Mouse (Mus musculus) lung, embryonic 16.5 days (tissue): ENCODE data around the gene Fbh1. TPM values are rescaled to one million over a fixed set of nuclear protein-coding genes. Genes with fewer than 3 reads are reported as not detected.

ENCODE experiments used
- ATAC-seq: fragments of 200-750 bp; cut with Nextera tagmentation; 2 replicates; pipeline ENCODE4 v1.8.0; 2017; ENCODE audit warnings: low read depth, mild to moderate bottlenecking, moderate library complexity
- H3K27ac ChIP-seq: fragments of 300-500 bp; sonication (generic); 2 replicates; pipeline ENCODE4 v1.5.1; 2014; ENCODE audit warnings: mild to moderate bottlenecking, control low read depth, low read length
- H3K27me3 ChIP-seq: fragments of 300-500 bp; sonication (generic); 2 replicates; pipeline ENCODE4 v1.6.1; 2014; ENCODE audit warnings: low read depth, low read length, mixed read lengths; ENCODE audit not compliant: control insufficient read depth, insufficient read depth
- H3K36me3 ChIP-seq: fragments of 300-500 bp; sonication (generic); 2 replicates; pipeline ENCODE4 v1.6.1; 2014; ENCODE audit warnings: low read length; ENCODE audit not compliant: control insufficient read depth, insufficient read depth
- H3K4me1 ChIP-seq: fragments of 300-500 bp; sonication (generic); replicated peaks from 2 replicates; pipeline ENCODE4 v1.6.1; 2014; ENCODE audit warnings: low read length, mixed read lengths; ENCODE audit not compliant: control insufficient read depth, insufficient read depth
- H3K4me2 ChIP-seq: fragments of 300-500 bp; sonication (generic); 2 replicates; pipeline ENCODE4 v1.6.1; 2014; ENCODE audit warnings: low read depth, low read length, control low read depth
- H3K4me3 ChIP-seq: fragments of 300-500 bp; sonication (generic); 2 replicates; pipeline ENCODE4 v1.5.1; 2014; ENCODE audit warnings: mild to moderate bottlenecking, low read length, control low read depth
- H3K9ac ChIP-seq: fragments of 300-500 bp; sonication (generic); 2 replicates; pipeline ENCODE4 v1.6.1; 2014; ENCODE audit warnings: low read length, control low read depth
- H3K9me3 ChIP-seq: fragments of 300-500 bp; sonication (generic); 2 replicates; pipeline ENCODE4 v1.6.1; 2016; ENCODE audit warnings: low read length; ENCODE audit not compliant: control insufficient read depth
- WGBS: fragments of 180-500 bp; shearing (Covaris S2); extraction: QIAGEN DNeasy Blood & Tissue Kit; methylation state at CpG from one replicate; pipeline ENCODE4 v1.1.7; 2014; 5-methylcytosine and 5-hydroxymethylcytosine counted together
- polyA plus RNA-seq: library from polyadenylated mRNA; unstranded; fragments of >200 nt; fragmentation: Nextera tagmentation; extraction: Ambion mirVana; gene quantifications from 2 replicates; pipeline ENCODE4 v1.2.1, GENCODE M21; 2015

The Fbh1 gene
- polyA plus RNA-seq, 1 experiment from 2014 or later, result 119 TPM

DNA sequence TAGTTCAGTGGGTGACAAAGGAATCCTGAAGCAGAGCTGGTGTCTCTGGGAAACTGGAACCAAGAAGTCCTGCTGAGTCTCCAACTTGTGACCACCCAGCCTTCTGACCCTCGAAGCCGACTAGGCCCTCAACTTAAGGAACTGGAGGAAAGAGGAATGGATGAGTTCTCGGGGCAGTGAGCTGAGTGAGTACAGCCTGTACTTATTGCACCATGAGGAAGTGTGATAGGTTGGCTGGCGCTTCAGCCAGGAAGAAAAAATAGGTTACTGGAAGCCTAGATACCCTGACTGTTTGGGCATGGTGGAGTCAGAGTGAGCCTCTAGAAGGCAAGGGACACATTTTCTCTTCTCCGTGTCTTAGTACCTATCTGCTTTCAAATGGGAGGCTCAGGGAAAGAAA lies 68.8 kb downstream of the Fbh1 start:
- 79% methylated on average over 5 of the region's 5 CpGs for WGBS
- Histone ChIP-seq H3K4me3 (no peak overlapping the region), H3K9me3 (no peaks in the 10 kb centered on the region), H3K4me2 (no peak overlapping the region), H3K27me3 (no peaks in the 10 kb centered on the region), H3K27ac (no peak overlapping the region), H3K4me1 (peaks cover 7% of the 10 kb centered on the region; the same call in 1 of the 2 replicates), H3K9ac (no peak overlapping the region), H3K36me3 (no peaks in the 10 kb centered on the region)
- no peak for ATAC-seq

- Histone ChIP-seq H3K4me2 (peak overlapping the region; percentile 92; the same call in 1 of the 2 replicates), H3K9me3 (no peaks in the 10 kb centered on the region), H3K4me1 (peaks cover 7% of the 10 kb centered on the region; the same call in 1 of the 2 replicates), H3K27ac (no peak overlapping the region), H3K27me3 (no peaks in the 10 kb centered on the region), H3K4me3 (no peak overlapping the region; the same call in 1 of the 2 replicates), H3K36me3 (no peaks in the 10 kb centered on the region), H3K9ac (no peak overlapping the region)
- no peak for ATAC-seq
- WGBS, result 27% methylated on average over 6 of the region's 6 CpGs
Observed at GRCm38 (mm10) chr2:11706746-11707065, 70.7 kb downstream of the Fbh1 start.

DNA sequence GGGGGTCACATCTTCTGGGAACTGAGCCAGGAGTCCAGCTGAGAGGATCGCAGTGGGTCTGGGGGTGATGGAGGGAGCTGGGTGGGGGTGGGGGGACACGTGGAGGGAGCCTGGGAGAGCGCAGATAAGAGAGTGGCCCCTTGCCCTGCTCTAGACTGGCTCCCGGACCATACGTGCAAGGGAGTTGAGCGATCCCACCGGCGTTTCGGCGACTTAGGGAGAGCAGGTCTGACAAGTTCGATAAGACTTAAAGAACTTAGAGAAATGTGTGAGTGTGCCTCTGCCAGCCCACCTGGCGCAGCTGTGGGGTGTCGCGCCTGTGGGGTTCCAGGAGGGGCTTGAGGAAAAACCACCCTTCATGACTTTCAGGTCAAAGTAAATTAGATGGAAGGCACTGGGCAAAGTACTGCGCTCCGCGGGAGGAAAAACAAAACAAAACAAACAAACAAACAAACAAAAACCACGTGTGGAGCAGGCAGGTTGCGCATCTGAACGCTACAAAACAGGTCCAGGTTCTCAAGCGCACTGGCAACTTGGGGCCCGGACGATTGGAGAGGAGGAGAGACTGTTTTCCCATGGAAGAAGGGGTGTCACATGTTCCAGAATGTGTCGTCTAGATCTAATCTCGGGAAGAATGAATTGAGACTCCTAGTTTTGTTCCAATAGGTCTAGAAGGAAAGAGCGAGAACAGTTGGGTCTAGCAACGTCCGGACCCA lies 71.2 kb downstream of the Fbh1 start:
- 3% methylated on average over 28 of the region's 28 CpGs for WGBS
- Histone ChIP-seq H3K27ac (no peak overlapping the region), H3K4me2 (peak overlapping the region; percentile 92), H3K4me1 (peaks cover 7% of the 10 kb centered on the region; the same call in 1 of the 2 replicates), H3K36me3 (no peaks in the 10 kb centered on the region), H3K9ac (peak overlapping the region; percentile 69), H3K9me3 (no peaks in the 10 kb centered on the region), H3K27me3 (no peaks in the 10 kb centered on the region), H3K4me3 (peak overlapping the region; percentile 70)
- ATAC-seq, result peak; percentile 55

DNA sequence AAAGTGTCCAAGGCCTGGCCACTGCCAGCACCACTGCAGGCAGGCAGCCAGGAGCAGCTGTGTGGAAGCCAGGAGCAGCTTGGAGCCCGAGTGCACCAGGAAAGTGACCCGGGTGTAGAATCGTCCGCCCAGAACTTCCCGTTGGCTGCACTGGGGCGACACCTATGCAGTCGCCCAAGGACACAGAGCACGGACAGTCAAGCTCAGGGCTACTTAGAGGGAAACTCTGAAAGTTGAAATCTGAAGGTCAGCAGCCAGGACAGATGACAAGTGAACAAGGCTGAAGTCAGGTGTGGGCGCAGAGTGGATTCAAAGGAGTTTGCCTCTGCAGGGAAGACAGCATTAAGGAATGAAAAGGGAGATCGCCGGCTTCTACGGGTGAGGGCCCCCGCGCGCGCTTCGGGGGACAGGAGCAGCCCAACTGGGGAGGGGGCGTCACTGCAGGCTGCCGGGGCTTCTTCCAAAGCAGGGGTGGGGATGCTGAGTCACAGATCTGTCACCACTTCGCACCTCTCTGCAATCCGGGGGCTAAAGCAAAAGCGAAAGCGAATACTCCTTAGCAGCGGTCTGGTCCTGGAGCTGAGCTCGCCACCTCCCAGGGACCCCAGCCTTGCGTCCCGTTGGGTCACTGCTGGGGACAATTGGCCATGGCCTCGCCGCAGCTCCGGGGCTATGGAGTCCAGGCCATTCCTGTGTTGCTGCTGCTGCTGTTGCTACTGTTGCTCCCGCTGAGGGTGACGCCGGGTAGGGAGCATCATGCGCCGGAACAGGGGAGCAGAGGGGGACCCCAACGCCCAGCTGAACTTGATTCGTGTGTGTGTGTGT lies 72.0 kb downstream of the Fbh1 start, which contains the start of gene Il15ra:
TSS of gene Il15ra (plus strand) at position 90 of the 825 bp plus-strand sequence.
- ATAC-seq, result peak; percentile 82
- Histone ChIP-seq H3K4me1 (peaks cover 7% of the 10 kb centered on the region; the same call in 1 of the 2 replicates), H3K27ac (peak within 1 kb of the TSS; percentile 14; the same call in 1 of the 2 replicates), H3K9ac (peak within 1 kb of the TSS; percentile 69), H3K36me3 (no peaks in the 10 kb centered on the region), H3K4me3 (peak within 1 kb of the TSS; percentile 70), H3K4me2 (peak within 1 kb of the TSS; percentile 92), H3K27me3 (no peaks in the 10 kb centered on the region), H3K9me3 (no peaks in the 10 kb centered on the region)
- under 1% methylated on average over 37 of the region's 37 CpGs for WGBS

DNA sequence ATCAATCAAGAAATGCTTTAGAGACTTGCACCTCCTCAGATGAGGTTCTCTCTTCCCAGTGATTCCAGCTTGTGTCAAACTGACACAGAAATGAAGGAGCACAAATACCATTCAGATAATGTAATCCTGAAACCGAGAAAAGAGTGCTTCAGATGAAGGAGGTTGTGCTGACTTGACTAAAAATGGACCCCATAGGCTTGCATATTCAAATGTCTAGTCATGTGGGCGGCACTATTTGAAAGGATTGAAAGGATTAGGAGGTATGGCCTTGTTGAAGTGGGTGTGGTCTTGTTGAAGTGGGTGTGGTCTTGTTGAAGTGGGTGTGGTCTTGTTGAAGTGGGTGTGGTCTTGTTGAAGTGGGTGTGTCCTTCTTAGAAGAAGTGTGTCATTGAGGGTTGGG lies 77.5 kb downstream of the Fbh1 start:
- H3K27ac ChIP-seq, result no peak overlapping the region
- H3K4me1 ChIP-seq, result peaks cover under 1% of the 10 kb centered on the region; the same call in 1 of the 2 replicates
- no peak overlapping the region for H3K4me3 ChIP-seq
- WGBS, result 86% methylated on average over 2 of the region's 2 CpGs
- H3K9ac ChIP-seq, result no peak overlapping the region
- H3K27me3 ChIP-seq, result no peaks in the 10 kb centered on the region
- H3K4me2 ChIP-seq, result no peak overlapping the region
- ATAC-seq, result no peak
- no peaks in the 10 kb centered on the region for H3K9me3 ChIP-seq
- no peaks in the 10 kb centered on the region for H3K36me3 ChIP-seq

- H3K4me2 ChIP-seq, result no peak overlapping the region
- H3K27me3 ChIP-seq, result no peaks in the 10 kb centered on the region
- no peak for ATAC-seq
- H3K9me3 ChIP-seq, result no peaks in the 10 kb centered on the region
- no peaks in the 10 kb centered on the region for H3K36me3 ChIP-seq
- H3K4me3 ChIP-seq, result no peak overlapping the region
- WGBS, result 53% methylated on average over 5 of the region's 5 CpGs
- no peak overlapping the region for H3K9ac ChIP-seq
- no peak overlapping the region for H3K27ac ChIP-seq
- H3K4me1 ChIP-seq, result no peaks in the 10 kb centered on the region
Observed at GRCm38 (mm10) chr2:11698994-11699393, 78.4 kb downstream of the Fbh1 start.

GRCm38 (mm10) chr2:11695867-11696266 lies 81.5 kb downstream of the Fbh1 start:
- Histone ChIP-seq H3K9ac (no peak overlapping the region), H3K27me3 (no peaks in the 10 kb centered on the region), H3K4me1 (no peaks in the 10 kb centered on the region), H3K4me2 (no peak overlapping the region), H3K9me3 (no peaks in the 10 kb centered on the region), H3K36me3 (no peaks in the 10 kb centered on the region), H3K4me3 (no peak overlapping the region), H3K27ac (no peak overlapping the region)
- ATAC-seq, result no peak
- 55% methylated on average over 2 of the region's 2 CpGs for WGBS

GRCm38 (mm10) chr2:11694104-11694503 lies 83.3 kb downstream of the Fbh1 start:
- Histone ChIP-seq H3K4me3 (no peak overlapping the region), H3K4me1 (no peaks in the 10 kb centered on the region), H3K9ac (no peak overlapping the region), H3K27me3 (no peaks in the 10 kb centered on the region), H3K9me3 (no peaks in the 10 kb centered on the region), H3K4me2 (no peak overlapping the region), H3K36me3 (no peaks in the 10 kb centered on the region), H3K27ac (no peak overlapping the region)
- ATAC-seq, result no peak
- WGBS, result 68% methylated on average over 2 of the region's 2 CpGs

- no peak overlapping the region for H3K4me2 ChIP-seq
- H3K36me3 ChIP-seq, result no peaks in the 10 kb centered on the region
- H3K27ac ChIP-seq, result no peak overlapping the region
- no peaks in the 10 kb centered on the region for H3K4me1 ChIP-seq
- H3K9ac ChIP-seq, result no peak overlapping the region
- H3K9me3 ChIP-seq, result no peaks in the 10 kb centered on the region
- ATAC-seq, result no peak
- H3K4me3 ChIP-seq, result no peak overlapping the region
- 85% methylated on average over 4 of the region's 4 CpGs for WGBS
- no peaks in the 10 kb centered on the region for H3K27me3 ChIP-seq
Observed at GRCm38 (mm10) chr2:11693352-11693751, 84.0 kb downstream of the Fbh1 start.
